In the genomic region with DNA sequence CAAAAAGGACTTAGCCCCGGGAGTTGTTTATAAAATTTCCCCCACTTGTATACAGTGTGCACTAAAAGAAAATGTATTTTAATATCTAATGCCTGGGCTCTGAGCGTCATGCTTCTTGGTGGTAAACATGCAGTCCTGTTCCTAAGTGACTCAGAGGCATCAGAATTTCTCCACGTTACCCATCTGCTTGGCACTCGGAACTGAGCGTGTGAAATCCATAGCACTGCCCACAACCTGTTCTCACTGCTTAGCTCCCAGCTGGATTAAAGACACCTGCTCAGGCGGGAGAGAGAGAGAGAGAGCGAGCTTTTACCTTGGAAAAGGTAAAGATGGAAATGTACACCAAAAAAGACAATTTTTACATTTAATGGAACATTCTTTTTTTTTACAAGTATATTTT, we compare ENCODE assay signal across 8 mouse cellular contexts. TPM values are rescaled to one million over a fixed set of nuclear protein-coding genes. Genes with fewer than 3 reads are reported as not detected.
DNase-seq lines count a peak whose midpoint lies in the region; ATAC-seq lines count a peak whose summit lies in the region.
"Not testable (repeated sequence)": the region's sequence is repeated elsewhere in the genome, so short reads cannot be mapped to it uniquely, and the experiment has no call there.

No protein-coding gene starts in this region.

- H3K4me1 ChIP-seq in embryonic facial prominence, embryonic 14.5 days (ENCODE audit: control insufficient read depth, insufficient read depth, low read length); forebrain, embryonic 16.5 days (replicated peaks; ENCODE audit: control insufficient read depth, insufficient read depth, low read length): not testable (repeated sequence)

- H3K27me3 ChIP-seq in embryonic facial prominence, embryonic 14.5 days (replicated peaks; ENCODE audit: control insufficient read depth, insufficient read depth, low read length); forebrain, embryonic 16.5 days (replicated peaks; ENCODE audit: control insufficient read depth, insufficient read depth, low read length): not testable (repeated sequence)

- ATAC-seq in embryonic facial prominence, embryonic 14.5 days (ENCODE audit: low read depth) = 0 out of 2 replicates have a peak, but pooled peaks have one; percentile 6
- peak; percentile 33; the same call in 1 of the 2 replicates for ATAC-seq in forebrain, embryonic 16.5 days
- ATAC-seq in frontal cortex, adult (ENCODE audit: low TSS enrichment) = 0 out of 2 replicates have a peak, but pooled peaks have one; percentile 28

- WGBS in embryonic facial prominence, embryonic 14.5 days = 84% methylated on average over 7 of the region's 7 CpGs
- WGBS in forebrain, embryonic 16.5 days = 76% methylated on average over 7 of the region's 7 CpGs

- not testable (repeated sequence) for DNase-seq in embryonic facial prominence, embryonic 14.5 days (ENCODE audit: low spot score)
- peak; percentile 42 for DNase-seq in layer of hippocampus, adult 11-12 months (ENCODE audit: low spot score)
- DNase-seq in layer of hippocampus, adult 8-10 months (ENCODE audit: low spot score in 2 of 2) = peak; percentile 44 to 46
- DNase-seq in left cerebral cortex, postnatal 14 days (ENCODE audit: low spot score in 2 of 2) = peak; percentile 18 to 45
- DNase-seq in right cerebral cortex, adult 18-20 months = peak; percentile 35
- peak; percentile 52 for DNase-seq in right cerebral cortex, postnatal 25 days

- H3K36me3 ChIP-seq in embryonic facial prominence, embryonic 14.5 days (ENCODE audit: control insufficient read depth, insufficient read depth, low read length); forebrain, embryonic 16.5 days (ENCODE audit: control insufficient read depth, insufficient read depth): not testable (repeated sequence)

- H3K4me2 ChIP-seq in embryonic facial prominence, embryonic 14.5 days (ENCODE audit: low read depth, low read length); forebrain, embryonic 16.5 days (ENCODE audit: low read length): not testable (repeated sequence)

- intact Hi-C loops in left cerebral cortex, postnatal 14 days (cut with DNase I) = not testable (repeated sequence)

- not testable (repeated sequence) for H3K4me3 ChIP-seq in embryonic facial prominence, embryonic 14.5 days (ENCODE audit: low read depth, low read length); forebrain, embryonic 16.5 days (replicated peaks; ENCODE audit: low read length)

- H3K9ac ChIP-seq in embryonic facial prominence, embryonic 14.5 days (ENCODE audit: low read depth, low read length); forebrain, embryonic 16.5 days (replicated peaks; ENCODE audit: low read depth, low read length): not testable (repeated sequence)

- not testable (repeated sequence) for H3K9me3 ChIP-seq in embryonic facial prominence, embryonic 14.5 days (ENCODE audit: control insufficient read depth, low read length); forebrain, embryonic 16.5 days (ENCODE audit: control insufficient read depth, low read length)

- not testable (repeated sequence) for H3K27ac ChIP-seq in embryonic facial prominence, embryonic 14.5 days (replicated peaks; ENCODE audit: low read depth, low read length); forebrain, embryonic 16.5 days (ENCODE audit: low read length)

RNA-seq across cellular contexts. Expression of a gene that starts 18.3 kb away (rescaled TPM):
- polyA plus RNA-seq in embryonic facial prominence, embryonic 14.5 days (2014; fragmentation: Nextera tagmentation; extraction: Ambion mirVana) = 9.9 and 12.7 TPM in 2 replicates
- polyA plus RNA-seq in forebrain, embryonic 16.5 days (2015; fragmentation: Nextera tagmentation; extraction: Ambion mirVana) = 7.2 and 7.5 TPM in 2 replicates
- total RNA-seq in layer of hippocampus, adult 8-10 months (2022) = 1 to 10 TPM; 6.0 to 8.9 (median 8.0) TPM
- 10 to 100 TPM in 1 of 2 experiments, 1 to 10 TPM in 1; 6.6 to 10.3 TPM for total RNA-seq in left cerebral cortex, postnatal 14 days (2021)
